ENCODE assay signal across 27 mouse cellular contexts in genomic region chr2:35669217-35669616, GRCm38 (mm10).
DNase-seq lines count a peak whose midpoint lies in the region; ATAC-seq lines count a peak whose summit lies in the region.
"Had no signal": no experiment of that assay in that cellular context is flagged by ENCODE, and none has a peak within 500 bp of the region (broad histone marks: within the 10 kb centered on the region; RNA-seq: fewer than 3 reads in every experiment).

No protein-coding gene starts in this region.

- ATAC-seq in heart, embryonic 13.5 days (ENCODE audit: extremely low read depth, insufficient number of reproducible peaks, low FRiP score, low TSS enrichment) = no peak
- ATAC-seq in limb, embryonic 15.5 days (ENCODE audit: insufficient number of reproducible peaks, low FRiP score, low TSS enrichment, low read depth) = no peak
- ATAC-seq in common myeloid progenitor, adult 5-6 weeks (replicated peaks; ENCODE audit: low read depth, poor library complexity, severe bottlenecking) = peak; percentile 45
- no peak for ATAC-seq in hindbrain, embryonic 13.5 days (ENCODE audit: low FRiP score)
- no peak for ATAC-seq in erythroblast, adult 5-6 weeks (replicated peaks; ENCODE audit: low FRiP score, poor library complexity, severe bottlenecking)
- ATAC-seq: CD4-positive, CD25-positive, alpha-beta regulatory T cell, adult 4 months; forebrain, embryonic 13.5 days; liver, postnatal 0 days; midbrain, embryonic 15.5 days had no signal

- no peak overlapping the region for H3K4me3 ChIP-seq in heart, embryonic 13.5 days
- H3K4me3 ChIP-seq in limb, embryonic 15.5 days = no peak overlapping the region
- H3K4me3 ChIP-seq in limb, embryonic 10.5 days = no peak overlapping the region
- no peak overlapping the region for H3K4me3 ChIP-seq in hindbrain, embryonic 13.5 days
- H3K4me3 ChIP-seq: forebrain, embryonic 13.5 days; heart, embryonic 12.5 days; layer of hippocampus, adult 2 months; midbrain, embryonic 15.5 days; myocyte; neural tube, embryonic 15.5 days; stomach, embryonic 15.5 days had no signal

- 0 out of 2 replicates have a peak, but pooled peaks cover 19% of the 10 kb centered on the region for H3K36me3 ChIP-seq in heart, embryonic 13.5 days
- no peaks in the 10 kb centered on the region for H3K36me3 ChIP-seq in limb, embryonic 15.5 days
- peaks cover 74% of the 10 kb centered on the region for H3K36me3 ChIP-seq in limb, embryonic 10.5 days
- H3K36me3 ChIP-seq in hindbrain, embryonic 13.5 days = no peaks in the 10 kb centered on the region
- H3K36me3 ChIP-seq: midbrain, embryonic 15.5 days; neural tube, embryonic 15.5 days; stomach, embryonic 15.5 days had no signal

- H3K9me3 ChIP-seq in heart, embryonic 13.5 days = no peaks in the 10 kb centered on the region
- H3K9me3 ChIP-seq in limb, embryonic 15.5 days = no peaks in the 10 kb centered on the region
- H3K9me3 ChIP-seq in limb, embryonic 10.5 days (replicated peaks) = no peaks in the 10 kb centered on the region
- no peaks in the 10 kb centered on the region for H3K9me3 ChIP-seq in hindbrain, embryonic 13.5 days
- H3K9me3 ChIP-seq: forebrain, embryonic 13.5 days; heart, embryonic 12.5 days; midbrain, embryonic 15.5 days; neural tube, embryonic 15.5 days; stomach, embryonic 15.5 days had no signal

- H3K27ac ChIP-seq in heart, embryonic 13.5 days (replicated peaks) = peak overlapping the region; percentile 12; the same call in 1 of the 2 replicates
- H3K27ac ChIP-seq in limb, embryonic 15.5 days = peak overlapping the region; percentile 79; the same call in 1 of the 2 replicates
- H3K27ac ChIP-seq in limb, embryonic 10.5 days = no peak overlapping the region
- H3K27ac ChIP-seq in hindbrain, embryonic 13.5 days = peak overlapping the region; percentile 10; the same call in 1 of the 2 replicates
- H3K27ac ChIP-seq: forebrain, embryonic 13.5 days; layer of hippocampus, adult 2 months; midbrain, embryonic 15.5 days; neural tube, embryonic 15.5 days had no signal

- H3K9ac ChIP-seq in heart, embryonic 13.5 days = 0 out of 2 replicates have a peak overlapping the region, but pooled peaks have one; percentile 8
- H3K9ac ChIP-seq in limb, embryonic 15.5 days = no peak overlapping the region
- peak overlapping the region; percentile 55; the same call in 1 of the 2 replicates for H3K9ac ChIP-seq in hindbrain, embryonic 13.5 days
- H3K9ac ChIP-seq: forebrain, embryonic 13.5 days; heart, embryonic 12.5 days; liver, postnatal 0 days; midbrain, embryonic 15.5 days; neural tube, embryonic 15.5 days; stomach, embryonic 15.5 days had no signal

- H3K27me3 ChIP-seq in heart, embryonic 13.5 days (replicated peaks) = no peaks in the 10 kb centered on the region
- no peaks in the 10 kb centered on the region for H3K27me3 ChIP-seq in limb, embryonic 15.5 days
- H3K27me3 ChIP-seq in limb, embryonic 10.5 days (ENCODE audit: low read depth, poor library complexity, severe bottlenecking) = no peaks in the 10 kb centered on the region
- no peaks in the 10 kb centered on the region for H3K27me3 ChIP-seq in hindbrain, embryonic 13.5 days
- H3K27me3 ChIP-seq: forebrain, embryonic 13.5 days; heart, embryonic 12.5 days; midbrain, embryonic 15.5 days; neural tube, embryonic 15.5 days; stomach, embryonic 15.5 days had no signal

- DNase-seq in heart, postnatal 36 days = no peak
- DNase-seq in limb, embryonic 10.5 days (ENCODE audit: low spot score) = no peak
- DNase-seq: adrenal gland, postnatal 14 days; cerebellum, adult 8-10 months; cerebellum, postnatal 36 days; gastrocnemius, postnatal 10 days; heart, adult 18-20 months; heart, postnatal 14 days; kidney, adult 8-10 months; kidney, postnatal 25 days; liver, postnatal 0 days; lung, postnatal 10 days; thymus, adult 2 months had no signal

- H3K4me1 ChIP-seq in heart, embryonic 13.5 days = peaks cover 90% of the 10 kb centered on the region
- H3K4me1 ChIP-seq in limb, embryonic 15.5 days = peaks cover 89% of the 10 kb centered on the region
- peaks cover 77% of the 10 kb centered on the region for H3K4me1 ChIP-seq in limb, embryonic 10.5 days
- peaks cover 92% of the 10 kb centered on the region for H3K4me1 ChIP-seq in hindbrain, embryonic 13.5 days (replicated peaks)

- no peak overlapping the region for H3K4me2 ChIP-seq in heart, embryonic 13.5 days
- no peak overlapping the region for H3K4me2 ChIP-seq in limb, embryonic 15.5 days
- no peak overlapping the region for H3K4me2 ChIP-seq in hindbrain, embryonic 13.5 days
- H3K4me2 ChIP-seq: forebrain, embryonic 13.5 days; heart, embryonic 12.5 days; liver, embryonic 11.5 days; midbrain, embryonic 15.5 days; neural tube, embryonic 15.5 days; stomach, embryonic 15.5 days had no signal

- 61% methylated on average over 4 of the region's 4 CpGs for WGBS in heart, embryonic 13.5 days
- 52% methylated on average over 4 of the region's 4 CpGs for WGBS in limb, embryonic 15.5 days
- 75% methylated on average over 4 of the region's 4 CpGs for WGBS in limb, embryonic 10.5 days
- WGBS in hindbrain, embryonic 13.5 days = 38% methylated on average over 4 of the region's 4 CpGs

- intact Hi-C loops in heart, postnatal 36 days (cut with DNase I) = no loop called here
